Mouse (Mus musculus) gastrocnemius, postnatal 10 days (tissue): ENCODE results near the gene Gm28048. TPM values are rescaled to one million over a fixed set of nuclear protein-coding genes. Genes with fewer than 3 reads are reported as not detected.

Experiments used
- DNase-seq: peaks from one replicate; pipeline ENCODE4 v3.0.0; 2021; ENCODE audit warnings: mixed read lengths
- total RNA-seq, 2 experiments: library from RNA; stranded (reverse); gene quantifications; 2 replicates each; pipeline ENCODE4 v1.2.3; 2021

Gene Gm28048
- total RNA-seq, 2 experiments from 2014 or later, result 3.9 to 5.9 TPM

GRCm38 (mm10) chr11:22838361-22838760, 143.5 kb downstream of the Gm28048 start:
- no peak for DNase-seq

- no peak for DNase-seq
Measured at GRCm38 (mm10) chr11:22836269-22836668, 145.6 kb downstream of the Gm28048 start.

GRCm38 (mm10) chr11:22832600-22832999, 149.3 kb downstream of the Gm28048 start:
- no peak for DNase-seq

GRCm38 (mm10) chr11:22831916-22832315, 150.0 kb downstream of the Gm28048 start:
- DNase-seq, result no peak

- no peak for DNase-seq
Measured at GRCm38 (mm10) chr11:22830684-22831083, 151.2 kb downstream of the Gm28048 start.

- DNase-seq, result no peak
Measured at GRCm38 (mm10) chr11:22830179-22830611, 151.7 kb downstream of the Gm28048 start.

- no peak for DNase-seq
Measured at GRCm38 (mm10) chr11:22828988-22829632, 152.8 kb downstream of the Gm28048 start.

- DNase-seq, result no peak
Measured at GRCm38 (mm10) chr11:22827514-22828080, 154.3 kb downstream of the Gm28048 start.

- no peak for DNase-seq
Measured at GRCm38 (mm10) chr11:22826665-22827064, 155.2 kb downstream of the Gm28048 start.

GRCm38 (mm10) chr11:22826051-22826450, 155.8 kb downstream of the Gm28048 start:
- DNase-seq, result no peak

- DNase-seq, result no peak
Measured at GRCm38 (mm10) chr11:22825548-22825947, 156.3 kb downstream of the Gm28048 start.

GRCm38 (mm10) chr11:22824049-22824705, 157.7 kb downstream of the Gm28048 start:
- DNase-seq, result no peak

- DNase-seq, result no peak
Measured at GRCm38 (mm10) chr11:22821243-22821642, 160.6 kb downstream of the Gm28048 start.

- no peak for DNase-seq
Measured at GRCm38 (mm10) chr11:22818371-22818770, 163.5 kb downstream of the Gm28048 start.

- no peak for DNase-seq
Measured at GRCm38 (mm10) chr11:22815877-22816276, 166.0 kb downstream of the Gm28048 start.

GRCm38 (mm10) chr11:22815143-22815542, 166.7 kb downstream of the Gm28048 start:
- no peak for DNase-seq

- DNase-seq, result no peak
Measured at GRCm38 (mm10) chr11:22813921-22814704, 167.8 kb downstream of the Gm28048 start.

GRCm38 (mm10) chr11:22813427-22813826, 168.5 kb downstream of the Gm28048 start:
- DNase-seq, result no peak

- no peak for DNase-seq
Measured at GRCm38 (mm10) chr11:22811413-22811812, 170.5 kb downstream of the Gm28048 start.

- no peak for DNase-seq
Measured at GRCm38 (mm10) chr11:22809465-22810096, 172.3 kb downstream of the Gm28048 start.

- DNase-seq, result no peak
Measured at GRCm38 (mm10) chr11:22808040-22808439, 173.8 kb downstream of the Gm28048 start.

GRCm38 (mm10) chr11:22805171-22805570, 176.7 kb downstream of the Gm28048 start:
- no peak for DNase-seq
